Mouse (Mus musculus) bone marrow macrophage, adult 2 months (primary cell): ENCODE data around the gene Olfr313.

Experiments used
- CTCF ChIP-seq: IDR thresholded peaks from 2 replicates; pipeline ENCODE4 v1.5.1; 2012; ENCODE audit warnings: low read depth, mild to moderate bottlenecking, low read length, moderate library complexity
- POLR2A ChIP-seq: IDR thresholded peaks from 2 replicates; pipeline ENCODE4 v1.6.1; 2012; ENCODE audit warnings: mild to moderate bottlenecking, low read depth, low read length, borderline replicate concordance

DNA sequence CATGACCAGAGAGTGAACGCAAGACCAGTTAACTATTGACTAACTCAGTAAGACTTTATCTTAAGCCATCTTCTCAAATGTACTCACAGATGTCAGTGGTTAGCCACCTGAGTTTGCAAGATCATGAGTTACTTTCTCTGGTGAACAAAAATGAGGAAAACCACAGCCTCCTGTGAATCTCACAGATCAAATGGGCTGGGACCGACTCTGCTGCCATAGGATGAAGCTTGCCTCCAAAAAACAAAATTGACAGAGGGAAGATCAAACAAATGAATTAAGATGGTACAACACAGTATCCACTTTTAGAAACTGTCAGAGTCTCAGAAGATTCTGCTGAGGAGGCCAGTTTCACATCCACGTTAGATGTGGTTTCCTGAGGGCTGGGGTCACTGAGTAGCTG lies 15.0 kb downstream of the Olfr313 start:
- TF ChIP-seq CTCF (no peak), POLR2A (no peak)
